Mouse (Mus musculus) thymus, adult 2 months (tissue): Measurements from ENCODE around the gene Slc8a1.

Experiments used
- CTCF ChIP-seq: fragments of 200-500 bp; IDR thresholded peaks from 2 replicates; pipeline ENCODE4 v1.5.1; 2012; ENCODE audit warnings: mild to moderate bottlenecking, control low read depth, low read length, moderate library complexity, borderline replicate concordance; ENCODE audit not compliant: control insufficient read depth, poor library complexity, insufficient read depth; ENCODE audit errors: extremely low read depth
- POLR2A ChIP-seq: fragments of 200-500 bp; IDR thresholded peaks from 2 replicates; pipeline ENCODE4 v1.6.1; 2012; ENCODE audit warnings: mild to moderate bottlenecking, low read length, control low read depth, moderate library complexity; ENCODE audit not compliant: control insufficient read depth, poor library complexity, insufficient read depth; ENCODE audit errors: extremely low read depth

GRCm38 (mm10) chr17:81516155-81516554 is 222.0 kb downstream of the Slc8a1 start:
- TF ChIP-seq CTCF (no peak), POLR2A (no peak)
